Mouse (Mus musculus) c-Kit-negative CD71-positive TER-119-positive erythroid progenitor cells, embryonic 14.5 days (primary cell): ENCODE measurements at regions not wholly inside any gene's neighbourhood (a gene's known extent, or its start where the extent isn't known, plus 50 kb on each side); places are given as distances from the start of the nearest gene placed in this dataset.

Experiments
- DNase-seq: peaks from one replicate; pipeline ENCODE4 v3.0.0-alpha.2; 2013; ENCODE audit warnings: low read depth, low spot score

- DNase-seq, result no peak
Observed at GRCm38 (mm10) chr1:185695394-185695793, 240.7 kb downstream of the Slc30a10 start.

GRCm38 (mm10) chr1:185699758-185700157 lies 245.1 kb downstream of the Slc30a10 start:
- DNase-seq, result no peak

DNA sequence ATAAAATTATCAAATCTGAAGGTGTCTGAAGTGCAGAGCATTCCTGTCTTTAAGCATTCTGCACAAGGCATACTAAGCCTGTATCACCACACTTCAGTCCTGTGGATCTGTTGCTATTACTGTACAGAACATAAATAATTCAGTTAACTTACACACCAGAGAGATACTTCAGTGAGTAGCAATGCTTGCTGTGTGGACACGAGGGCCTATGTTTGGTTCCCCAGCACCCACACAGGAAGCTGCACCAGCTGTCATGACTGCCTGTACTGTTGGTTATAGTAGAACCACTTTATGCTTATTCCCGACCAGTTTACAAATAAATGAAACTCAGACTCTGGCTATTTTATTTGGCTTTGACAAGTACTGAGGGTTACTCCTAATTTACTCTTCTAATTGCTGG lies 271.7 kb downstream of the Slc30a10 start:
- DNase-seq, result no peak

GRCm38 (mm10) chr1:185726811-185727210 lies 272.2 kb downstream of the Slc30a10 start:
- no peak for DNase-seq

- DNase-seq, result no peak
Observed at GRCm38 (mm10) chr1:185727749-185728148, 273.1 kb downstream of the Slc30a10 start.

DNA sequence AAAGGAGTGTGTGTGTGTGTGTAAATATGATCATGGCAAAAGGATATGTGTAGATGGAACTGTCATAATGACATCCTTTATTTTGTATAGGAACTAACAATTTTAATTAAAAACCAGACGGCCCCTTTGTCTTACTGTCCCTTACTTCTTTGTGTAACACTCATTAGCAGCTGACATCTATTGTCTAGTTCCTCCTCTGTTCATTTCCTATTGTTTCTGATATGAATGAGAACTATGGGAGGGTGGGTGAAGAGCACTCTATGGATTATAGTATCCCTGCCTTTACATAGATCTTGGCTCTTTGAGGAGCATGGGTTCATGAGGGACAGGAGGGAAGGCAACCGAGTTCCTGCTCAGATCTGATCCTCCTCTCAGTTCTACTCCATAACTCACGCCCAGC lies 273.8 kb downstream of the Slc30a10 start:
- DNase-seq, result no peak

- peak; percentile 50 for DNase-seq
Observed at GRCm38 (mm10) chr1:185731062-185731461, 276.4 kb downstream of the Slc30a10 start.

DNA sequence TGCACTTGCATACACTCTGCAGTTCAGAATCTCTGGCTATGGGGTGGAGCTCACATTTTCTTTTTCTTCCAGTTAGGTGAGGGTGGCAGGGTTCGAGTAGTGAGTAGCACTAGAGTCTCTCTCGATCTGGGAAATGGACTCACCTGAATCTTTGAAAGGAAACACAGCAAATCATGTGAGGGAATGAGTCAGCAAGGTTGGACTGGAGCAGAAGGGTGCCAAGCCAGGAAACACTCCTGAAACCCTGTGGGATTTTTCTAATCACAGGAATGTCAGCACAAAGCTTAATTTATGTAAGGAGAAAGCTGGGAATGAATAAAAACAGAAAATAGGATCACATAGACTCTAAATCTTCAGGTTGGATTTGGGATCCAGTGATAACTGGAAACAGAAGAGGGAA lies 282.1 kb downstream of the Slc30a10 start:
- DNase-seq, result peak; percentile 24

DNA sequence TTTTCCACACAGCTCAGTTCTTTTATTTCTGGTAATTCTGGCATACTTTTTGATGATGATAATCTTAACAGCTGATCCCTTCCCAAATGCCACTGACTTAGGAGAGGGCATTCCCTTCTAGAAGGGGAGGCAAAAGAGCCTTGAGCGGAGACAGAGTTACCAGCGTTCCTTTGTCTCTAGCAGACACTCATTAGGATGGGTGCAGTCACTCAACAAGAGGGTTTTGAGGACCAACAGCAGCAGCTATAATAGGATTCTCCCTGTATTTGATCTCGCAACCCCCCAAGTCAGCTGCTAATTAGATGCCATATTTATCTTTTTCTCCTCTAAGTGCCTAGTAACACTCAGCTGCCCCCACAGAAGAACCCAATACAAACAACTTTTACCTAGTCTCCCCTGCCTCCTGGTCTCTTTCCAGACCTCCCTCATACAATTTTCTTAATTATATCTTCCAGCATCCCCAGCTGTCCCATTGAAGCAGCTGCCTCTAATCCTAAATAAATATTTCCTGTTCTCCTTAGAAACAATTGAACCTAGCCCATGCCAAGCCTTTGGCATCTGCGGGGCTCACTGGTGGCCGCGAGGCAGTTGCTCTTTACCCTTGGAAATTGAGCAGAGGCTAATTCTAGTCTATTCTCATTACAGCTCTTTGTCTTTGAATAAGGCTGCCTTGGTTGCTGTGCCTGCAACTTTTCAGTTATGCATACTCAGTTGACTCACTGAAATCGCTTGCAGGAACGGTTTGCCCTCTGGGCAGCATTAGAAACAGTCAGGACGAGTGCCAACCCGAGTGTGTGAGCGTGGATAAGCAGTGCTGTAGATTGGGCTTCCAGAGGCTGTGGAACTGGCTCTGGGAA lies 286.6 kb downstream of the Slc30a10 start:
- DNase-seq, result no peak

DNA sequence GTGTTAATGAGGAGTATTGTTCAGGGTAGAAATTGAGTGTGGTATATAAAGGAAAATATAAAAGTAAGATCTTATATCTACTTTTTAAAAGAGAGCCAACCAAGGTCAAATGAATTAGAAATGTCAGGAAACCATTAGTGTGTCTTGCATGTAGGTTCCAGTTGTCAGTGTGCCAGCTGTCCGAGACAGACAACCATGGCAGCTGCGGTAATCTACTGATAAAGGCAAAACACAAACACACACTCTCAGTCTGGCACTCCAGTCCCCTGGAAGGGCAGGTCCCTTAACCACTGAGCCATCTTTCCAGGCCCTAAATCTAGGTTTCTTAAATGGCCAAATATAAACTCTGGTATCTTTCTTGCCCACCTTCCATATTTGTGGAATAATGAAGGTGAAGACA lies 294.6 kb downstream of the Slc30a10 start:
- no peak for DNase-seq

DNA sequence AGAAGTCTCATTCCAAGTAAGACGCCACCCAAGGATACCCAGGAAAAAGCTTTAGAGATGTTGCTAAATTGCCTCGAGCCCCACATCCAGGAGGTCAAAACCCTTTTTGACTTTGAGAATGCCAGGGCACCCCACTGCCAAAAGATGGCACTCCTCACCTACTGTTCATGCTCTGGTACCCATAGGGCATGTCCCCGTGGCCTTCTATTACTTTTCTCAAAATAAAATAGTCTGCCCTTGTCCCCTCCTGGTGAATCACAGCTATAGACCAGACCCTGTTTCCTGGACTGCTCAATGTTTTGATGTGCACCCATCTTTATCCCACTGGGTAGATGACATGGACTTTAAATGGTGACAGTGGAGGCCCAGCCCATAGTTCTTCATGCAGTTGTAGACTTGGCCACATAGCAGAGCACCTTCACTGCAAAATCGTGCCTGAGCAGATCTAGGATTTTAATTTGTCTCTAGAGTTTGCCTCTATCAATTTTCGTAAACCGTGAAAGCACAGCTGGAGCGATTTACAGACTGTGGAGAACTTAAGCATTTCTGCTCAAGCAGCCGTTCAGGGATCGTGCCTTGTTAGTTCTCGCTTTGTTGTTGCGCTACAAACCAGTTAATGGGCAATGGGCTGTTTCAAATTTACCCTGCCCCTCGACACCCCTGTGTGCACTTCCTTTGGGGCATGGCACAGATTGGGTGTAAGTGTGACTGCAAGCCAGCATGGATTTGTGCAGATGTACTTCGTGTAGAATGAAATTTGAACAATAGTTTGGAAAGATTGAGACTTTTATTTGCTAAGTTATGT lies 300.0 kb downstream of the Slc30a10 start:
- DNase-seq, result no peak

GRCm38 (mm10) chr1:185757376-185757775 lies 302.7 kb downstream of the Slc30a10 start:
- DNase-seq, result no peak

DNA sequence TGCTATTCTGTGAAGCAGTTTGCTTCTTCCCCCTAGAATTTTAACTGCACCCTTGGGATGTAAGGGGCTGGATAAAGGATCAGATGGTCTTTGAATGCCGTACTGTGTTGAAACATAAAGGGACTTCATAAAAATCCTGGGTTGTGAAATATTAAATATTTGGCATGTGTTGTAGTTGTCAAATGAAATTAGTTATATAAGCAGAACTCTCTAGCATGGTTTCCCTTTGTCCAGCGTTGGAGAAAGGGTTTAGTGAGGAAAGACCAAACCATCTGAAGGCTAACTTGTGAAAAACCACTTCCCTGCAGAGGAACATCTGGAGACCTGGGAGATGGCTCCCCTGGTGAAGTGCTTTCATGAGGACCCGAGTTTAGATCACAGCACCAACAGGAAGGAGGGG lies 319.6 kb downstream of the Slc30a10 start:
- no peak for DNase-seq

DNA sequence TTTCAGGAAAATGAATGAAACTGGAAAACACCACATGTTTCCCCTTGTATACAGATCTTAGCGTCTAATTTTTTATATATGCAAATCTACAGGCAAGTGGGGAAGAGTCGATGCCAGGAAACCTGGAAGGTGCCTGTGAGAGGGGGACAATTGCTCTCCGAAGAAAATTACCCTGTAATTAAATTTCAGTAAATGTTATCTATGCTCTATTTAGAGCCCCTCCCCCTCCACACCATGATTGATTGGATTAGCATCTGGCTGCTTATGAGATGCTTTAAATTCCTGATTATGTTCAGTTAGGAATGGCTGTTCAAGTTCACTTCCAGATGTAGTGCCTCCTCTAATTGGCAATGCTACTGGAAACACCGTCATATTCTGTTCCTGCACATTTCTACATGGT lies 325.0 kb downstream of the Slc30a10 start:
- DNase-seq, result no peak

- no peak for DNase-seq
Observed at GRCm38 (mm10) chr1:185802156-185802555, 315.0 kb downstream of the Lyplal1 start.

GRCm38 (mm10) chr1:185814901-185815300 lies 302.2 kb downstream of the Lyplal1 start:
- no peak for DNase-seq

DNA sequence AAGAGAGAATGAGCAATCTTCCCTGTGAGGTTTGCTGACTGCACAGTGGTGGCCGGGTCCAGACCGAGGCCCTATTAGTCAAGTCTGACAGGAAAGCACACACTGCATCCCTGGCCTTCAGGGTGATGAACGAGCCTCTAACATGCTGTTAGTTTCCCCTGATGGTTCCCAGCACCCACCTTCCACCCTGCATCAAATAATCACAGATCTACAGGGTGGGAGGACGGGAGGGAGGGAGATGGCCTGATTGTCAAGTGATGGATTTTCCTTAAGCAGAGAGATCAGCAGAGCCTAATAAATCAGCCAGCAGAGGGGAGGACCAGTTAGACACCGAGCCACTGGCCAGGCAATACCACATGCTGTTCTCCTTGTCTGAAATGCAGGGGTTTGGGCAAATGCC lies 298.1 kb downstream of the Lyplal1 start:
- DNase-seq, result no peak

DNA sequence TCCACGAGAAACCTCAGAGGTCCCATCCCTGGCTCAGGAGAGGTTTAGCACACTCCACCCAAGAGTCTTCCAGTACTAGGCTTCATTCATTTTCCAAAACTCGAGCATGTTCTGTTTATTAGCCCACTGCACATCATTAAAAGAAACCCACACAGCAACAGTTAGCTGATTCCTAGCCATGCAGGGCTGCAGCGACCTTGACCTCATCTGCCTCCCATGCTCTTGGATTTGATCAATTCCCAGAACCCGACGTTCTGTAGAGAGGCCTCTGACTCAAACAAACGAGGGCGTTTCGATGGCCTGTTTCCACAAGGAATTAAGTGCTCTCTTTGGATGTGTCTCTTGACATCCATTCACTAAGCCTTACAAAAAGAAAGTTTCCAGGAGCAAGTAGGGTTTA lies 294.9 kb downstream of the Lyplal1 start:
- no peak for DNase-seq

DNA sequence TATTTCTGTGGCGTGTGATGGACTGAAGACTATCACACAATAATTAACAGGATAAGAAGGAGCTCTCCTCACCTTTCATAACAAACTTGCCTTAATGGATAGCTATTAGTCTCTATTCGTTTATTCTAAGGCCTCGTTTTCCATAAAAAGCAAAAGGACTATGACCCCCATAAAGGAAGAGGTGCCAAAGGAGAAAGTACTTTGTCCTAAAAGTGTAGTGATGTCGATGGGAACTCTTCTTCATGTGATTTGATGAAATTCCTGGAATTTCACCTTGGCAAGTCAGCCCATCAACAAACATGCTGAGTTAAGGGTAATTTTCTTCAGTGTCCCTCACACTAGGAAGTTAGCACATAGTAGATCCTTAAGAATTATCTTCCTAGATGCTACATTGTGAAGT lies 293.9 kb downstream of the Lyplal1 start:
- DNase-seq, result no peak

- DNase-seq, result no peak
Observed at GRCm38 (mm10) chr1:185823956-185824355, 293.2 kb downstream of the Lyplal1 start.

DNA sequence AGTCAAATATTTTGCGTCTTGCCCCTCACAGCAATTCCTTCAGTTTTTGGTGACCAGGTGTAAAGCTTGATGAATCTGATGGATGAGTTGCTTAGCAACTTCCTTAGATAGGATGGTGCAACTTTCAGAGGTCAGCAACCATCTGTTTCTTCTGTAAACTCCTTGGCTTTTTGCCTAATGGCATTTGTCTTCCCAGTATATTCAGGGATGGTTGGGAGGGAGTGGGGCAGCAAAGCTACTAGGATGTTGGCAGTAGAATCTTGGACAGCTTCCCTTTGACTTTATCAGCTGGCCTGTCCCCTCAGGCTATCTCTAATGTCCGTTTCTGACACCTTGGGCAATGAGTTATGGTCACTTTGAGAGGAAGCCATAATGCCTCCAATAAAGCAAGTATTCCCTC lies 289.1 kb downstream of the Lyplal1 start:
- DNase-seq, result no peak

DNA sequence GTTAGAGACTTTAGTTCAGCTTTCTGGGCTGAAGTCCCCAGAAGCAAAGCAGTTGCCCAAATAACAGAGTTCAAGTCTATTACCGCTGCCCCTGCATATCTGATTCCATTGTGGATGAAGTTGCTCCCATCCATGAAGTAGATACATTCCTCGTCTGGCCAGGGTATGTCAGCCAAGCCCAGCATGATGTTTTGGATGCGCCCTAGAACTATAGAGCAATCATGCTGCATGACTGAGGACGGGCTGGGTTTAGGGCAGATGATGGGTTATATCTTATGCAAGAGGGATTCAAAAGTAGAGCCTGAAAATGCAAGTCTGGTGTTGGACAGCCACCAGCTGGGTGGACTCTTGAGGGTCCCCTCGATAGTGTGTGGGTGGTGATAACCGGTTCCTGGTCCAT lies 288.6 kb downstream of the Lyplal1 start:
- no peak for DNase-seq

DNA sequence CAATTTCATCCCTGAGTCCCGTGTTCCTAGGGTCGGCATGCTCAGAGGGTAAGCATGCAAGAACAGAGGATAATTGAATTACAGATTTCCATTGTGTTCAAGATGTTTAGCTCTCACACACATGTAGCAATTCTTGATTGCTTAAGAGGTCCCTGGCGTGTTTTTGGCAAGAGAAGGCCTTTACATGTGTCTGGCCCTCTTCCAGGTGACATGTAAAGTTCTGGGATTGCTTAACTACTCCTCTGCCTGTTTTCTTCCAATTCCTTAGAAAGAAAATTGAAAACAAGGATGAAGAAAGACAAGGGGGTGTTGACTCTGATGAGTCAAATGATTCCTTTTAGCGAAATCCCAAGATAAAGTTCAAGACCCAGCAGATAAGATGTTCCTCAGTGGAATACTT lies 285.1 kb downstream of the Lyplal1 start:
- DNase-seq, result no peak
